Mouse (Mus musculus): ENCODE data around the gene Dab1.

Dab1 gene

GRCm38 (mm10) chr4:103822669-103823068, 203.5 kb downstream of the Dab1 start:
- no peak for DNase-seq (ENCODE audit: low spot score in 2 of 2)

- no peak for DNase-seq (ENCODE audit: low spot score in 2 of 2)
These were observed 219.2 kb downstream of the Dab1 start for GRCm38 (mm10) chr4:103838377-103838776.

- DNase-seq (ENCODE audit: low spot score in 2 of 2) = no peak
These were observed 220.4 kb downstream of the Dab1 start for GRCm38 (mm10) chr4:103839541-103839940.

GRCm38 (mm10) chr4:103841126-103841525, 222.0 kb downstream of the Dab1 start:
- no peak for DNase-seq (ENCODE audit: low spot score in 2 of 2)

- DNase-seq (ENCODE audit: low spot score in 2 of 2) = no peak
These were observed 225.5 kb downstream of the Dab1 start for GRCm38 (mm10) chr4:103844635-103845034.

GRCm38 (mm10) chr4:103857173-103857572, 238.0 kb downstream of the Dab1 start:
- DNase-seq (ENCODE audit: low spot score in 2 of 2) = no peak

- DNase-seq (ENCODE audit: low spot score in 2 of 2) = no peak
These were observed 256.4 kb downstream of the Dab1 start for GRCm38 (mm10) chr4:103875564-103875963.

GRCm38 (mm10) chr4:103878841-103879240, 259.7 kb downstream of the Dab1 start:
- no peak for DNase-seq (ENCODE audit: low spot score in 2 of 2)

- no peak for DNase-seq (ENCODE audit: low spot score in 2 of 2)
These were observed 262.5 kb downstream of the Dab1 start for GRCm38 (mm10) chr4:103881641-103882040.

- no peak for DNase-seq (ENCODE audit: low spot score in 2 of 2)
These were observed 268.9 kb downstream of the Dab1 start for GRCm38 (mm10) chr4:103888086-103888485.

- DNase-seq (ENCODE audit: low spot score in 2 of 2) = no peak
These were observed 270.0 kb downstream of the Dab1 start for GRCm38 (mm10) chr4:103889110-103889509.

- DNase-seq (ENCODE audit: low spot score in 2 of 2) = no peak
These were observed 277.6 kb downstream of the Dab1 start for GRCm38 (mm10) chr4:103896806-103897205.

GRCm38 (mm10) chr4:103897702-103898101, 278.5 kb downstream of the Dab1 start:
- no peak for DNase-seq (ENCODE audit: low spot score in 2 of 2)

GRCm38 (mm10) chr4:103911441-103911840, 292.3 kb downstream of the Dab1 start:
- DNase-seq (ENCODE audit: low spot score in 2 of 2) = no peak

- DNase-seq (ENCODE audit: low spot score in 2 of 2) = no peak
These were observed 292.9 kb downstream of the Dab1 start for GRCm38 (mm10) chr4:103912071-103912470.

GRCm38 (mm10) chr4:103922431-103922931, 303.3 kb downstream of the Dab1 start:
- DNase-seq (ENCODE audit: low spot score in 2 of 2) = no peak

- DNase-seq (ENCODE audit: low spot score in 2 of 2) = no peak
These were observed 307.5 kb downstream of the Dab1 start for GRCm38 (mm10) chr4:103926682-103927081.

- no peak for DNase-seq (ENCODE audit: low spot score in 2 of 2)
These were observed 310.5 kb downstream of the Dab1 start for GRCm38 (mm10) chr4:103929631-103930030.

- no peak for DNase-seq (ENCODE audit: low spot score in 2 of 2)
These were observed 315.2 kb downstream of the Dab1 start for GRCm38 (mm10) chr4:103934364-103934763.

- DNase-seq (ENCODE audit: low spot score in 2 of 2) = no peak
These were observed 329.1 kb downstream of the Dab1 start for GRCm38 (mm10) chr4:103948255-103948654.

GRCm38 (mm10) chr4:103953652-103954220, 334.6 kb downstream of the Dab1 start:
- DNase-seq (ENCODE audit: low spot score in 2 of 2) = no peak

GRCm38 (mm10) chr4:103961134-103962049, 342.2 kb downstream of the Dab1 start:
- DNase-seq (ENCODE audit: low spot score in 2 of 2) = no peak

GRCm38 (mm10) chr4:103969906-103970305, 350.7 kb downstream of the Dab1 start:
- no peak for DNase-seq (ENCODE audit: low spot score in 2 of 2)
